Mouse (Mus musculus) kidney, adult 2 months (tissue): ENCODE results near the gene 1700019N19Rik. TPM values are rescaled to one million over a fixed set of nuclear protein-coding genes. Genes with fewer than 3 reads are reported as not detected.

Source experiments
- DNase-seq: peaks from one replicate; pipeline ENCODE4 v3.0.0; 2021
- H3K27ac ChIP-seq: fragments of 200-500 bp; 2 replicates; pipeline ENCODE4 v1.5.1; 2012; ENCODE audit warnings: low read depth, low read length, control low read depth, inconsistent platforms; ENCODE audit not compliant: insufficient read depth
- H3K27me3 ChIP-seq: fragments of 200-500 bp; replicated peaks from 2 replicates; pipeline ENCODE4 v1.6.1; 2012; ENCODE audit warnings: mild to moderate bottlenecking, moderate library complexity, low read length, inconsistent platforms; ENCODE audit not compliant: control insufficient read depth, insufficient read depth
- H3K36me3 ChIP-seq: fragments of 200-500 bp; 2 replicates; pipeline ENCODE4 v1.6.1; 2012; ENCODE audit warnings: mild to moderate bottlenecking, moderate library complexity, low read length, inconsistent platforms; ENCODE audit not compliant: control insufficient read depth, insufficient read depth
- H3K4me1 ChIP-seq: fragments of 200-500 bp; 2 replicates; pipeline ENCODE4 v1.6.1; 2011; ENCODE audit warnings: low read length; ENCODE audit not compliant: control insufficient read depth, insufficient read depth
- H3K4me3 ChIP-seq: fragments of 200-500 bp; 2 replicates; pipeline ENCODE4 v1.5.1; 2011; ENCODE audit warnings: mild to moderate bottlenecking, low read depth, low read length, control low read depth; ENCODE audit not compliant: insufficient read depth
- CTCF ChIP-seq: fragments of 200-500 bp; conservative IDR thresholded peaks from 2 replicates; pipeline ENCODE4 v1.5.1; 2011; ENCODE audit warnings: low read depth, mild to moderate bottlenecking, control low read depth, low read length, moderate library complexity, mixed read lengths; ENCODE audit not compliant: insufficient read depth, insufficient read length
- POLR2A ChIP-seq: fragments of 200-500 bp; IDR thresholded peaks from one replicate; pipeline ENCODE4 v1.6.1; 2011; ENCODE audit warnings: low read depth, low read length, control low read depth
- WGBS: fragments of 180-500 bp; shearing (Covaris S2); methylation state at CpG from one replicate; pipeline ENCODE4 v1.1.7; 2018; 5-methylcytosine and 5-hydroxymethylcytosine counted together
- polyA plus RNA-seq: library from polyadenylated mRNA; depleted of rRNA; stranded (reverse); fragments of >200 nt; gene quantifications from 2 replicates; pipeline ENCODE4 v1.2.3, GENCODE M21; 2012

The 1700019N19Rik gene
- polyA plus RNA-seq, 1 experiment = 0.16 TPM

- peak; percentile 42 for DNase-seq
- Histone ChIP-seq H3K4me1 (no peaks in the 10 kb centered on the region), H3K4me3 (no peak overlapping the region), H3K27ac (0 out of 2 replicates have a peak overlapping the region, but pooled peaks have one; percentile 27), H3K36me3 (no peaks in the 10 kb centered on the region), H3K27me3 (no peaks in the 10 kb centered on the region)
- TF ChIP-seq CTCF (no peak), POLR2A (no peak)
- WGBS = 60% methylated on average over 14 of the region's 14 CpGs
Observed at GRCm38 (mm10) chr19:58818571-58819415, 24.5 kb upstream of the 1700019N19Rik start.

DNA sequence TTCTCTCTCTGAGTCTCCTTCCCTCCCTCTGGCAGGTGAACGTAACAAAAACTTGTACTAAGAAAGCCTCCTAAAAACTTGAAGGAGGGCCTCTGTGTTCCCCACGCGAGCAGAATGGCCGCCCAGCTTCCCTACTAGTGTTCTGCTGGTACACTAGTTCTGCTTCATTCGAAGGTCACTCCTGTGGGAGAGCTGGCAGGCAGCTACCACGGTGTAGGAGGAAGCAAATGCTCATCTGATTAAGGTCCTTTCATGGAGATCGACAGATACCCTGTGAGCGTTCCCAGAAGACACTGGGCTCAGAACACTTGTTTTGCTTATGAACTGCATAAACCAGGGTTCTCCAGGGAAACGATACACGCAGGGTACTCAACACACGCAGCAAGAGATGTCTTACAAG, 23.1 kb upstream of the 1700019N19Rik start:
- TF ChIP-seq CTCF (no peak), POLR2A (no peak)
- H3K27ac ChIP-seq = peak overlapping the region; percentile 43; the same call in 1 of the 2 replicates

GRCm38 (mm10) chr19:58816453-58817041, 22.3 kb upstream of the 1700019N19Rik start:
- no peak overlapping the region for H3K4me3 ChIP-seq
- H3K36me3 ChIP-seq = no peaks in the 10 kb centered on the region
- DNase-seq = peak; percentile 62
- no peaks in the 10 kb centered on the region for H3K4me1 ChIP-seq
- 0 out of 2 replicates have a peak overlapping the region, but pooled peaks have one; percentile 12 for H3K27ac ChIP-seq
- 64% methylated on average over 17 of the region's 17 CpGs for WGBS
- no peaks in the 10 kb centered on the region for H3K27me3 ChIP-seq
- TF ChIP-seq CTCF (no peak), POLR2A (no peak)

More for the DNA sequence above, 23.1 kb upstream of the 1700019N19Rik start:
- Histone ChIP-seq H3K27me3 (no peaks in the 10 kb centered on the region), H3K4me3 (no peak overlapping the region), H3K4me1 (no peaks in the 10 kb centered on the region), H3K36me3 (no peaks in the 10 kb centered on the region)
- no peak for DNase-seq
- WGBS = 85% methylated on average over 11 of the region's 11 CpGs

- Histone ChIP-seq H3K4me3 (no peak overlapping the region), H3K4me1 (no peaks in the 10 kb centered on the region), H3K27ac (no peak overlapping the region), H3K27me3 (no peaks in the 10 kb centered on the region), H3K36me3 (no peaks in the 10 kb centered on the region)
- no peak for DNase-seq
- TF ChIP-seq CTCF = no peak
- TF ChIP-seq POLR2A = no peak
- WGBS = 87% methylated on average over 13 of the region's 13 CpGs
Observed at GRCm38 (mm10) chr19:58815179-58815922, 21.1 kb upstream of the 1700019N19Rik start.

GRCm38 (mm10) chr19:58810536-58810935, 16.3 kb upstream of the 1700019N19Rik start:
- H3K4me1 ChIP-seq = no peaks in the 10 kb centered on the region
- DNase-seq = no peak
- no peaks in the 10 kb centered on the region for H3K27me3 ChIP-seq
- 84% methylated on average over 5 of the region's 5 CpGs for WGBS
- H3K27ac ChIP-seq = no peak overlapping the region
- no peak overlapping the region for H3K4me3 ChIP-seq
- no peaks in the 10 kb centered on the region for H3K36me3 ChIP-seq
- TF ChIP-seq POLR2A (no peak), CTCF (no peak)

GRCm38 (mm10) chr19:58808864-58809263, 14.6 kb upstream of the 1700019N19Rik start:
- Histone ChIP-seq H3K4me1 (no peaks in the 10 kb centered on the region), H3K27me3 (no peaks in the 10 kb centered on the region), H3K27ac (no peak overlapping the region), H3K36me3 (no peaks in the 10 kb centered on the region), H3K4me3 (no peak overlapping the region)
- TF ChIP-seq POLR2A = no peak
- TF ChIP-seq CTCF = no peak
- DNase-seq = no peak
- WGBS = 74% methylated on average over 6 of the region's 6 CpGs

DNA sequence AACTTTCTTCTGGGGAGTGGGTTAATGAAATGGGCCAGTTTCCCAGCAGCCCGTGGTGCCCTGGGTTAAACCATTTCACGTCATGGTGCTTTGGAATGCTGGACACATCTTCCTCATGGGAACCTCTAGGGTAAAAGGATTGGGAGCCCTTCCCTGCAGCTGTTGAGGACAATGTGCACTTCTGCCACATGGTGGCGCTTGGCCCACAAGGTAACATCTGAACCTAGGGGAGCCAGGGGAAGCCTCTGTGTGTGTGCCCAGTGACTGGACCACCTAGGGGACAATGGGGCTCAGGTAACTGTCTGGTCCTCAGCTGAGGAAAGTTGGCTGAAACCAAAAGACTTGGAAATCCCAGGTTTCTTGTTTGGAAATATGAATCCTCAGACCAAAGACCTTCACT, 12.1 kb upstream of the 1700019N19Rik start:
- 6% methylated on average over 3 of the region's 3 CpGs for WGBS
- peak; percentile 73 for DNase-seq
- H3K27ac ChIP-seq = no peak overlapping the region
- H3K4me1 ChIP-seq = no peaks in the 10 kb centered on the region
- TF ChIP-seq CTCF (peak; percentile 94), POLR2A (no peak)
- no peak overlapping the region for H3K4me3 ChIP-seq
- H3K36me3 ChIP-seq = no peaks in the 10 kb centered on the region
- no peaks in the 10 kb centered on the region for H3K27me3 ChIP-seq
